Mouse (Mus musculus) bone marrow macrophage, adult 2 months (primary cell): ENCODE data around the gene Spag6.

Experiments used
- CTCF ChIP-seq: IDR thresholded peaks from 2 replicates; pipeline ENCODE4 v1.5.1; 2012; ENCODE audit warnings: low read depth, mild to moderate bottlenecking, low read length, moderate library complexity
- POLR2A ChIP-seq: IDR thresholded peaks from 2 replicates; pipeline ENCODE4 v1.6.1; 2012; ENCODE audit warnings: mild to moderate bottlenecking, low read depth, low read length, borderline replicate concordance

- TF ChIP-seq CTCF, result no peak
- no peak for TF ChIP-seq POLR2A
These were observed 5.0 kb downstream of the Spag6 start for GRCm38 (mm10) chr2:18698663-18699385.
